ENCODE assay signal across 8 mouse cellular contexts in the genomic region with DNA sequence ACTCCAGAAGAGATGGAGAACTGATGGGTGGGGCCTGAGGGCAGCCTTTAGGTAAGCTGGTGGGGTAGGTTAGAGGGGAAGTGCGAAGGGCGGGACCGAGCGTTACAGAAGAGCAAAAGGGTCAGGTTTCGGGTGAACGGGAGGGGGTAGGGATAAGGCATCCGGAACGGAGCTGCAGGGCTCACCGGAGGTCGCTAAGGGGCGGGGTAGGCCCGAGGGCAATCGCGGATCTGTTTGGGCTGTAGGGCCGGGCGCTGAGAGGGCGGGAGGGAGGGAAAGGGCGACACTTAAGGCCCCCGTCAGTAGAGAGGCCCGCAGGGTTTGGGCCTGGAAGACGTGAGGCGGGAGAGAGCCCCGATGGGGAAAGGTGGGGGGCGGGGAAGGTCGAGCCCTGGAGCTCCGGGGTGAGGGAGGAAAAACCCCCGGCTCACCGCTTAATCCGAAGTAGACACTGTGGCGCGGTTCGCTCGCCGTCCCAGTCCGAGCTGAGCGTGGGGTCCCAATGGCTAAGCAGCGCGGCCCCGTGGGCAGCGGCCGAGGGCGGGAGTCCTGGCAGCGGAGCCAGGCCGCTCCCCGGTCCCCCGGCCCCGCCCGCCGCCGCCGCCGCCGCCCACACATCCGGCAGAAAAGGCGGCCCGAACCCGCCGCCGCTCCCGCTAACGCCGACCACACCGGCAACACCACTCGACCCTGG. TPM values are rescaled to one million over a fixed set of nuclear protein-coding genes. Genes with fewer than 3 reads are reported as not detected.
DNase-seq lines count a peak whose midpoint lies in the region; ATAC-seq lines count a peak whose summit lies in the region.

No protein-coding gene starts in this region.

- under 1% methylated on average over 49 of the region's 64 CpGs for WGBS in forebrain, embryonic 16.5 days
- WGBS in limb, embryonic 10.5 days: under 1% methylated on average over 58 of the region's 64 CpGs
- WGBS in midbrain, embryonic 10.5 days: under 1% methylated on average over 64 of the region's 64 CpGs
- WGBS in stomach, embryonic 16.5 days: under 1% methylated on average over 59 of the region's 64 CpGs

- DNase-seq in cerebellum, adult 8-10 months: peak; percentile 29
- no peak for DNase-seq in cerebellum, postnatal 10 days
- DNase-seq in WW6 (ENCODE audit: low read depth, low spot score): peak; percentile 84
- peak; percentile 76 for DNase-seq in limb, embryonic 10.5 days (ENCODE audit: low spot score)
- peak; percentile 58 for DNase-seq in midbrain, embryonic 10.5 days (ENCODE audit: low spot score)
- DNase-seq in left cerebral cortex, adult 9 months (ENCODE audit: low spot score in 2 of 2): no peak

- peak overlapping the region; percentile 69 for H3K4me3 ChIP-seq in forebrain, embryonic 16.5 days (replicated peaks; ENCODE audit: low read length)
- H3K4me3 ChIP-seq in limb, embryonic 10.5 days: peak overlapping the region; percentile 96
- H3K4me3 ChIP-seq in midbrain, embryonic 10.5 days: peak overlapping the region; percentile 97
- H3K4me3 ChIP-seq in stomach, embryonic 16.5 days (replicated peaks; ENCODE audit: low read length): peak overlapping the region; percentile 84

- no peaks in the 10 kb centered on the region for H3K9me3 ChIP-seq in forebrain, embryonic 16.5 days (ENCODE audit: control insufficient read depth, low read length)
- H3K9me3 ChIP-seq in limb, embryonic 10.5 days (replicated peaks): no peaks in the 10 kb centered on the region
- no peaks in the 10 kb centered on the region for H3K9me3 ChIP-seq in midbrain, embryonic 10.5 days (replicated peaks)
- no peaks in the 10 kb centered on the region for H3K9me3 ChIP-seq in stomach, embryonic 16.5 days (replicated peaks; ENCODE audit: control insufficient read depth, low read length)

- H3K36me3 ChIP-seq in forebrain, embryonic 16.5 days (ENCODE audit: control insufficient read depth, insufficient read depth): peaks cover 7% of the 10 kb centered on the region
- peaks cover 40% of the 10 kb centered on the region for H3K36me3 ChIP-seq in limb, embryonic 10.5 days
- peaks cover 38% of the 10 kb centered on the region for H3K36me3 ChIP-seq in midbrain, embryonic 10.5 days
- peaks cover 6% of the 10 kb centered on the region; the same call in 1 of the 2 replicates for H3K36me3 ChIP-seq in stomach, embryonic 16.5 days (ENCODE audit: control insufficient read depth, insufficient read depth, low read length)

- H3K27me3 ChIP-seq in forebrain, embryonic 16.5 days (replicated peaks; ENCODE audit: control insufficient read depth, insufficient read depth, low read length): no peaks in the 10 kb centered on the region
- H3K27me3 ChIP-seq in limb, embryonic 10.5 days (ENCODE audit: low read depth, poor library complexity, severe bottlenecking): no peaks in the 10 kb centered on the region
- H3K27me3 ChIP-seq in midbrain, embryonic 10.5 days (ENCODE audit: low read depth, poor library complexity, severe bottlenecking): no peaks in the 10 kb centered on the region
- H3K27me3 ChIP-seq in stomach, embryonic 16.5 days (ENCODE audit: control insufficient read depth, insufficient read depth, low read length): no peaks in the 10 kb centered on the region

- peaks cover 25% of the 10 kb centered on the region for H3K4me1 ChIP-seq in forebrain, embryonic 16.5 days (replicated peaks; ENCODE audit: control insufficient read depth, insufficient read depth, low read length)
- peaks cover 33% of the 10 kb centered on the region for H3K4me1 ChIP-seq in limb, embryonic 10.5 days
- peaks cover 31% of the 10 kb centered on the region for H3K4me1 ChIP-seq in midbrain, embryonic 10.5 days
- H3K4me1 ChIP-seq in stomach, embryonic 16.5 days (ENCODE audit: control insufficient read depth, insufficient read depth, low read length): peaks cover 15% of the 10 kb centered on the region

- ATAC-seq in forebrain, embryonic 16.5 days: peak; percentile 39
- ATAC-seq in stomach, embryonic 16.5 days (ENCODE audit: insufficient read depth, low FRiP score): peak; percentile 51

- peak overlapping the region; percentile 81 for H3K27ac ChIP-seq in forebrain, embryonic 16.5 days (ENCODE audit: low read length)
- peak overlapping the region; percentile 96 for H3K27ac ChIP-seq in limb, embryonic 10.5 days
- H3K27ac ChIP-seq in midbrain, embryonic 10.5 days (replicated peaks): peak overlapping the region; percentile 94
- H3K27ac ChIP-seq in stomach, embryonic 16.5 days (ENCODE audit: low read length): peak overlapping the region; percentile 88

- peak overlapping the region; percentile 83 for H3K9ac ChIP-seq in forebrain, embryonic 16.5 days (replicated peaks; ENCODE audit: low read depth, low read length)
- H3K9ac ChIP-seq in stomach, embryonic 16.5 days (ENCODE audit: low read length): peak overlapping the region; percentile 98

- peak overlapping the region; percentile 95 for H3K4me2 ChIP-seq in forebrain, embryonic 16.5 days (ENCODE audit: low read length)
- H3K4me2 ChIP-seq in stomach, embryonic 16.5 days (ENCODE audit: low read depth, low read length): peak overlapping the region; percentile 97

RNA-seq across cellular contexts. Expression of a gene that starts 0.5 kb away (rescaled TPM):
- 35.4 and 36.5 TPM in 2 replicates for polyA plus RNA-seq in forebrain, embryonic 16.5 days (2015; fragmentation: Nextera tagmentation; extraction: Ambion mirVana)
- polyA plus RNA-seq in limb, embryonic 10.5 days (2016; fragmentation: Nextera tagmentation; extraction: Ambion mirVana): 37.5 and 38.3 TPM in 2 replicates
- polyA plus RNA-seq in midbrain, embryonic 10.5 days (2016; fragmentation: Nextera tagmentation; extraction: Ambion mirVana): 25.0 and 27.0 TPM in 2 replicates
- 32.6 and 34.0 TPM in 2 replicates for polyA plus RNA-seq in stomach, embryonic 16.5 days (2015; fragmentation: Nextera tagmentation; extraction: Ambion mirVana)

RNA-seq across cellular contexts. Expression of a gene that starts 10.8 kb away (rescaled TPM):
- polyA plus RNA-seq in forebrain, embryonic 16.5 days (2015; fragmentation: Nextera tagmentation; extraction: Ambion mirVana): 408 and 422 TPM in 2 replicates
- 569 and 674 TPM in 2 replicates for polyA plus RNA-seq in limb, embryonic 10.5 days (2016; fragmentation: Nextera tagmentation; extraction: Ambion mirVana)
- 534 and 550 TPM in 2 replicates for polyA plus RNA-seq in midbrain, embryonic 10.5 days (2016; fragmentation: Nextera tagmentation; extraction: Ambion mirVana)
- polyA plus RNA-seq in stomach, embryonic 16.5 days (2015; fragmentation: Nextera tagmentation; extraction: Ambion mirVana): 693 and 716 TPM in 2 replicates

RNA-seq across cellular contexts. Expression of a gene that starts 30.0 kb away (rescaled TPM):
- 113 and 129 TPM in 2 replicates for polyA plus RNA-seq in forebrain, embryonic 16.5 days (2015; fragmentation: Nextera tagmentation; extraction: Ambion mirVana)
- polyA plus RNA-seq in limb, embryonic 10.5 days (2016; fragmentation: Nextera tagmentation; extraction: Ambion mirVana): 108 TPM in 2 replicates
- 106 and 110 TPM in 2 replicates for polyA plus RNA-seq in midbrain, embryonic 10.5 days (2016; fragmentation: Nextera tagmentation; extraction: Ambion mirVana)
- polyA plus RNA-seq in stomach, embryonic 16.5 days (2015; fragmentation: Nextera tagmentation; extraction: Ambion mirVana): 80.5 and 92.6 TPM in 2 replicates

RNA-seq across cellular contexts. Expression of a gene that starts 40.3 kb away (rescaled TPM):
- polyA plus RNA-seq in forebrain, embryonic 16.5 days (2015; fragmentation: Nextera tagmentation; extraction: Ambion mirVana): not detected in 2 replicates
- not detected in 2 replicates for polyA plus RNA-seq in limb, embryonic 10.5 days (2016; fragmentation: Nextera tagmentation; extraction: Ambion mirVana)
- polyA plus RNA-seq in midbrain, embryonic 10.5 days (2016; fragmentation: Nextera tagmentation; extraction: Ambion mirVana): not detected in 2 replicates
- polyA plus RNA-seq in stomach, embryonic 16.5 days (2015; fragmentation: Nextera tagmentation; extraction: Ambion mirVana): 2.5 and 5.3 TPM in 2 replicates

RNA-seq across cellular contexts. Expression of a gene that starts 47.1 kb away (rescaled TPM):
- 0.17 and 0.22 TPM in 2 replicates for polyA plus RNA-seq in forebrain, embryonic 16.5 days (2015; fragmentation: Nextera tagmentation; extraction: Ambion mirVana)
- polyA plus RNA-seq in limb, embryonic 10.5 days (2016; fragmentation: Nextera tagmentation; extraction: Ambion mirVana): not detected in 2 replicates
- polyA plus RNA-seq in midbrain, embryonic 10.5 days (2016; fragmentation: Nextera tagmentation; extraction: Ambion mirVana): not detected in 2 replicates
- 0.25 TPM in 1 of 2 replicates, not detected in the other for polyA plus RNA-seq in stomach, embryonic 16.5 days (2015; fragmentation: Nextera tagmentation; extraction: Ambion mirVana)

Comparison
In these comparisons a context has a peak if more than half of its experiments do, and no peak if none do; other contexts are left out.
1. DNase-seq: peak in cerebellum, adult 8-10 months (single experiment), WW6 (single experiment), limb, embryonic 10.5 days (single experiment) and midbrain, embryonic 10.5 days (single experiment); none in cerebellum, postnatal 10 days (0 of 2) and left cerebral cortex, adult 9 months (0 of 2).
2. Peak in every context shown above with its lines, with median percentiles within 50 percentile points of each other: H3K27ac ChIP-seq and H3K4me3 ChIP-seq.